Mouse (Mus musculus): ENCODE results near the gene Cd151.

Cd151 gene

DNA sequence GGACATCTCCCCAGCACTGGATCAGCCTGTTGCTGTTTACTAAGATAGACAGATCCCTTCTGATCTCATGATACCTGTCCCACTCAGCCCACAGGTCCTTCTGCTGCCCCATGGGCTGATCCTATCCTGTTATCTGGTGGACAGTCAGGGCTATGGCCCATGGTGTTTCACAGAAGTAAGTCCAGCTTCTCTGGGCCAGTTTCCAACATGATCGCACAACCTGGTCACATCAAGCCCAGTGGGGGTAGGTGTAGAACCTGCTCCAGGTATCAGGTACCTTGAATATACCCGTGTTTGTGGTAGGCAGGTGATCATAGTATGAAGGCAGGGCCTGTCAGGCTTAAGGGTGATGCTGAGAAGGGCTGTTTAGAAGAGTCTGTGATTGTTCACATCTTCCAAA, 28.2 kb downstream of the Cd151 start:
- DNase-seq (ENCODE audit: low spot score in 2 of 2): no peak

DNA sequence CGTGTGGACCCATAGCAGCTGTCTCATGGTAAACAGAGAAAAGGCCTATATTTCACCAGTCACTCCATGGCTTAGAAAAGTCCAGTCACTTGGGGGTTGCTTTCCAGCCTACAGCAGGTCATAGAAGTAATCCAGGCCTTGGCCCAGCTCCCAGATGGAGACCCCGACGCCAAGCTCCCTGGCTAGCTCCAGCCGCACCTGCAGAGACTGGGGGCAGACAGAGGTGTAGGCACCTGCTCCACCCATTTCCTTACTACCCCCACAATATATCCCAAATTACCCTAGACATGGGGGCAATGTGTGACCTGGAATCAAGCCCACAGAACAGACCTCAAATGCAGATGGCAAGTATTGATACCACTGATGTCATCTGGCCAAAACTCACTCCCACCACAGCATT, 28.7 kb downstream of the Cd151 start:
- DNase-seq (ENCODE audit: low spot score in 2 of 2): no peak

GRCm38 (mm10) chr7:141497600-141497999, 30.4 kb downstream of the Cd151 start:
- no peak for DNase-seq (ENCODE audit: low spot score in 2 of 2)

DNA sequence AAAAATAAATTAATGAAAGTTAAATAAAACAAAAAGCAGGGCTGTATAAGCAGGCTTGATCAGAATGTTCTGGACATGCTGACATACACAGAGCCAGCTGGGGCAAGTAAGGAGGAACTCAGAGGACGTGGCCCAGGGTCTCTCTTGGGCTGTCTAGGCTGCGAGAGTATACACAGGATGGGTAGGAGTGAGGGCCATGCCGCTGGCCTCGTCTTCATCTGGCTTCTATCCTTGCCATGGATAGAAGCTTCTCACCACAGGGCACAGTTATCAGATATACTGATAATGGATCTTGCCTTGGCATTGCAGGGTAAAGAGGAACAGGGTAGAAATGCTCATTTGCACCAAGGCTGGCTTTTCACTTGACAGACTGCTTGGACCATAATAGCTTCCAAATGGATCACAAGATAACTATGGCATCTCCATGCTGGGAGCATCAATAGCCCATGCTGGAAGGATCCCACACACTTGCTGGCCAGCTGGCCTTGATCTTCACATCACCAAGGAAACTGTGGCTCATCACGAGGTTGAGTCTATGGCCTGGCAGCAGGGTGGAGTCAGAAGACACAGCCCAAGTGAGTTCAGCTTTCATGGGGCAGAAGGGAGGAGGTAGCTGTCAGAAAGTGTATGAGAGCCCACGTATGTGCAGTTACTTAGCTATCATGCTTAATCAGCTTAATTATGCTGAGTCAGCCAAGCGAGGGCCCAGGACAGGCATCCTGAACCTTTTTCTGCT, 34.8 kb downstream of the Cd151 start:
- peak in 1 of 2 experiments; percentile 49 for DNase-seq (ENCODE audit: low spot score in 2 of 2)

GRCm38 (mm10) chr7:141502556-141502905, 35.3 kb downstream of the Cd151 start:
- peak in 1 of 2 experiments; percentile 44 for DNase-seq (ENCODE audit: low spot score in 2 of 2)

GRCm38 (mm10) chr7:141506278-141506677, 39.1 kb downstream of the Cd151 start:
- no peak for DNase-seq (ENCODE audit: low spot score in 2 of 2)

DNA sequence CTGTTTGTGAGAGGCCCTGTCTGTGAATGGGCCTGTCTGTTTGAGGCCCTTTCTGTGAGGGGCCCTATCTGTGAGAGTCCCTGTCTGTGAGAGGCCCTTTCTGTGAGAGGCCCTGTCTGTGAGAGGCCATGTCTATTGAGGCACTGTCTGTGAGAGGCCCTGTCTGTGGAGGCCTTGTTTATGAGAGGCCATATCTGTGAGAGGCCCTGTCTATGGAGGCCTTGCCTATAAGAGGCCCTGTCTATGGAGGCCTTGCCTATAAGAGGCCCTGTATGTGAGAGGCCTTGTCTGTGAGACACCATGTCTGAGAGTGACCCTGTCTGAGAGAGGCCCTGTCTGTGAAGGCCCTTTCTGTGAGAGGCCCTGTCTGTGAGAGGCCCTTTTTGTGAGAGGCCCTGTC, 41.0 kb downstream of the Cd151 start:
- DNase-seq (ENCODE audit: low spot score in 2 of 2): no peak

DNA sequence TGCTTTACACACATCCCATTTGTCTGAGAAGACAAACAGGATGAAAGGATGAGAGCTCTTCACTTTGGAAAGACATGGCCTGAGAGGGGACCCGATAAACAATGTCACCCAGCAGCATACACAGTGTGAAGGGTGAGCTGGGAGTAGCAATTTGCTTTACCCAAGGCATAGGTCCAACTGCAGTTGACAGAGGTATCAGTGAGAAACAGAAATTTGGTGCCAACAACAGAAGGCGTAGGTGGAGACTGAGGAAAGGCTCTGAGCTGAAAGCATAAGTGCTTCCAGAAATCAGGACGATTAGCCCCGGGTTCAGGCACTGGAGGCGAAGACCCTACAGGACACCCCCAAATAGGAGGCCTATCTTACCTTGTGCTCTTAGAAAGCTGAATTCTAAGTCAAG, 43.0 kb downstream of the Cd151 start:
- no peak for DNase-seq (ENCODE audit: low spot score in 2 of 2)

GRCm38 (mm10) chr7:141510681-141511191, 43.5 kb downstream of the Cd151 start:
- no peak for DNase-seq (ENCODE audit: low spot score in 2 of 2)

GRCm38 (mm10) chr7:141517638-141518037, 50.4 kb downstream of the Cd151 start:
- no peak for DNase-seq (ENCODE audit: low spot score in 2 of 2)

DNA sequence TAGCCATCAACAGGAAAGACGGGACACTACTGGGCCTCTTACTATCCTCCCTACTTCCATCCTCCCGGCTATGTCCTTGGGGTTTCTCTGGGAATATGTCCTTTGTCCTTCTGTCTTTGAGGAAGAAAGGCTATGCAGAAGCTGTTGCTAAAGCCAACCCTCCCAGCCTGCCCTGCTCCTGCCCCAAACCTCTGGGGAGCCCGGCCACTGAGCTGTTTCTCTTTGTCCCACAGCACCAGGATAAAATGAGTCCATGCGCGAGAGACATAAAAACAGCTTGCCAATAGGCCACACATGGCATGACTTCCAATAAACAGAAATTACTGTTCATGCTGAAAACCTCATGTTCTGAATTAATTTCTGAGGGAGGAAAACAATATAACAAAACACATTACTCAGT, 51.1 kb downstream of the Cd151 start:
- DNase-seq (ENCODE audit: low spot score in 2 of 2): no peak

DNA sequence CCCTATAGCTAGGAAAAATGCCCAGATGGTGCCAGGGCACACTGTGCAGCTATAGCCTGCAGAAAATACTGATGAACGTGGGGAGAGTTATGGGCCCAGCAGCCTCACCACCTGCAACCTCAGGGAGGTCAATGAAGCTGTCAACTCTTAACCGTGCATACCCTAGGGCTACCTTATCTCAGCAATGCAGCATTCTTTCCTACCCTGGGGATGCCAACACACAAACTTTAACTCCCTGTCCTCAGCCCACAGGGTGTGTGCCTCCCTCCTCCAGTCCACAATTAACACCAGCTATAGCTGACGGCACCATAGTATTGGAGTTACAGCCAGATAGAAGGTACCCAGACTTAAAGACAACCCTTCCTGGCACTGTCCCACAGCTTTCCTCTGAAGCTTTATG, 51.7 kb downstream of the Cd151 start:
- no peak for DNase-seq (ENCODE audit: low spot score in 2 of 2)

DNA sequence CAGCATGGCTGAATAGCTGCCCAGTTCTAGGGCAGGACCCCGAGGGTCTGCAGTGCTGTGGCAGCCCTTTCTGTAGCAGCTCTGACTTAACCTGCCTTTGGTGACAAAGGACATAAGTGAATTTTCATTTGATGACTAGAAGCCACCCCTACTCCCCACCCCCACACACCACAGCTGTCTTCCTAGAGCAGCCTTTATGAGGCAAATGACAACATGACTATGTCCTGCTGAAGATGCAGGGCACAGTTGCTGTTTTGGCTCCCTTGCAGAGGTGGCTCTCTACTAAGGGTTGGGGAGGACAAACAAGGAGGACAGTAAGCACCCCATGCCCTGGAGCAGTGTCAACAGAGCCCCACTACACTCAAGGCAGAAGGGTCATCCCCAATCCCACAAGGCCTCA, 52.6 kb downstream of the Cd151 start:
- DNase-seq (ENCODE audit: low spot score in 2 of 2): no peak

Measured in cerebellum, postnatal 4 days (tissue).